Mouse (Mus musculus) thymus, postnatal 4 days (tissue): Measurements from ENCODE around the gene Ift43.

Experiments
- DNase-seq: peaks from one replicate; pipeline ENCODE4 v3.0.0; 2021

The Ift43 gene

GRCm38 (mm10) chr12:86079202-86079667 is 3.1 kb upstream of the Ift43 start:
- DNase-seq = peak; percentile 91

- no peak for DNase-seq
These were observed 3.5 kb downstream of the Ift43 start for GRCm38 (mm10) chr12:86085873-86086272.

GRCm38 (mm10) chr12:86086550-86086949 is 4.2 kb downstream of the Ift43 start:
- no peak for DNase-seq

GRCm38 (mm10) chr12:86088042-86088441 is 5.7 kb downstream of the Ift43 start:
- no peak for DNase-seq

GRCm38 (mm10) chr12:86090764-86091163 is 8.4 kb downstream of the Ift43 start:
- DNase-seq = no peak

- no peak for DNase-seq
These were observed 9.3 kb downstream of the Ift43 start for GRCm38 (mm10) chr12:86091601-86092132.

- DNase-seq = no peak
These were observed 11.7 kb downstream of the Ift43 start for GRCm38 (mm10) chr12:86094075-86094474.

- DNase-seq = no peak
These were observed 13.5 kb downstream of the Ift43 start for GRCm38 (mm10) chr12:86095806-86096205.

- no peak for DNase-seq
These were observed 15.4 kb downstream of the Ift43 start for GRCm38 (mm10) chr12:86097781-86098180.

GRCm38 (mm10) chr12:86100711-86101110 is 18.4 kb downstream of the Ift43 start:
- DNase-seq = no peak

GRCm38 (mm10) chr12:86102686-86103085 is 20.3 kb downstream of the Ift43 start:
- DNase-seq = no peak

- no peak for DNase-seq
These were observed 21.1 kb downstream of the Ift43 start for GRCm38 (mm10) chr12:86103391-86103790.

- DNase-seq = no peak
These were observed 21.5 kb downstream of the Ift43 start for GRCm38 (mm10) chr12:86103852-86104251.

- no peak for DNase-seq
These were observed 22.0 kb downstream of the Ift43 start for GRCm38 (mm10) chr12:86104297-86104696.

GRCm38 (mm10) chr12:86105546-86105945 is 23.2 kb downstream of the Ift43 start:
- no peak for DNase-seq

GRCm38 (mm10) chr12:86106086-86106485 is 23.7 kb downstream of the Ift43 start:
- no peak for DNase-seq

GRCm38 (mm10) chr12:86107645-86108044 is 25.3 kb downstream of the Ift43 start:
- DNase-seq = no peak

- no peak for DNase-seq
These were observed 27.2 kb downstream of the Ift43 start for GRCm38 (mm10) chr12:86109531-86109930.

- peak; percentile 67 for DNase-seq
These were observed 28.3 kb downstream of the Ift43 start for GRCm38 (mm10) chr12:86110637-86111036.

- DNase-seq = no peak
These were observed 34.0 kb downstream of the Ift43 start for GRCm38 (mm10) chr12:86116295-86116835.

GRCm38 (mm10) chr12:86124016-86124415 is 41.7 kb downstream of the Ift43 start:
- no peak for DNase-seq

GRCm38 (mm10) chr12:86128122-86128521 is 45.8 kb downstream of the Ift43 start:
- DNase-seq = no peak

GRCm38 (mm10) chr12:86129005-86129404 is 46.7 kb downstream of the Ift43 start:
- DNase-seq = no peak

GRCm38 (mm10) chr12:86129696-86130095 is 47.4 kb downstream of the Ift43 start:
- no peak for DNase-seq

- peak; percentile 55 for DNase-seq
These were observed 50.5 kb downstream of the Ift43 start for GRCm38 (mm10) chr12:86132799-86133198.
